Mouse (Mus musculus) right cerebral cortex, postnatal 10 days (tissue): ENCODE data around the gene Gm49358.

Experiments used
- DNase-seq, 2 experiments: peaks; one replicate each; pipeline ENCODE4 v3.0.0; 2021; ENCODE audit warnings: low spot score in 2 of 2

Gm49358 gene

DNA sequence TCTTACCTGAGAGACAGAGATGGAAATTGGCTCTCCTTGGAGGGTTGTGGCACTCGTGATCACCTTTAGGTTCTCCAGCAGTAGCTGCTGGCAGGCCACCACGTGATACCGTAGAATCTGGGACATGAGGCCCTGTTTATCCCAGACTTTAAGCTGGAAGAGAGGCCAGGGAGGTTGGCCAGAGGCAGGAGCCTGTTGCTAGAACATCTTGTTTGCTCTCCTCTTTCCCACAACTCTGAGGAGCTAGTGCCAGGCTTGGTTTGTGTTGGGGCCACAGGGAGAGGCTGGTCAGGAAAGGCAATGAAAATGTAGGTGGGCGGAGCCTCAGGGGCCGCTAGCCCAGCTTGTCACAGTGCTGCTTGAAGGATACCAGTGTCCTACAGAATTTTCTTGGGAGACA lies 108.8 kb downstream of the Gm49358 start:
- no peak for DNase-seq

DNA sequence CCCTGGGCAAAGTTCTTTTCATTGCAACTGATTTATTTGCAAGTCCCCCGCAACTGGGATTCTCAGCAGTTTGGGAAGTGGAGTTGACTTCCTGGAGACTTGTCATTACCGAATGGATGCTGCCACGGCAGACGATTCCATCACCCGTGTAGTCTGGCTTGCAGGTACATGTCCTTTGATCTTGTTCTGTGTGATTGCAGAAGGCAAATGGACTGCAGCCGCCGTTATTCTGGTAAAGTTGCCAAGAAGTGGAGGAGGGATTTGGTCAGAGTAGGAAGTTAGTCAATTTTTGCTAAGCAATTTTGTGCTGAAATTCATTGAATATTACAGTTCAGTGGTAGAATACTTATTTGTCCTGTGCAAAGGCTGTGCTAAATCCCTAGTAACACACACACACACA lies 114.9 kb downstream of the Gm49358 start:
- DNase-seq: no peak

DNA sequence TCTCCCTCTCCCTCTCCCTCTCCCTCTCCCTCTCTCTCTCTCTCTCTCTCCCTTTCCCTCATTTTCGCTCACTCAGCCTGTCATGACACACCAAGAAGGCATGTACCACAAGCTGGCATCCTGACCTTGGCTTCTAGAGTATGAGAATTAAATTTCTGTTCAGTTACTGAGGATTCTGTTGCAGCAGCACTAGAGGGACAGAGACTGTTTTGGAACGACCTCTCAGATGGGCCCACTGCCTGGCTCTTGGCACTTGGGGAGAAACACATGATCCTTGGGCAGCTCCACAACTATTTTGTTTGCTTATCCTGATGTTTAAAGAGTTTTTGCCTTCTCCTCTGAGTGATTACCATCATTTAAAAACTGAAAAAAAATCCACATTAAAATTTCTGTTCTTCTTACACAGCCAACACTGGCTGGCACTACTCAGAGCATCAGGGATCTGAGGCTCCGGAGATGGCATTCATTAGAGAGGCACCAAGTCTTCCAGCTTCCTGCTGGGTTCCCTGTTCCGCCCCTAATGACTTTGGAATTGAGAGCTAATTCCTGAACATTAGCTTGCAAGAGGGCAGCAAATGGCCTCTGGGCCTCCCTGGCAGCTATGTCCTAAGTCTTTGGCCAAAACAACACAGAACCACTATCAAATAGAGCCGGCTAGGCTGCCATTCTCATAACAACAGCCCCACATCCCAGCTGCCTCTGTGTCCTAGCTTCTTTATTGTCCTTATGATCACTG lies 116.5 kb downstream of the Gm49358 start:
- DNase-seq: peak; percentile 31 to 33

DNA sequence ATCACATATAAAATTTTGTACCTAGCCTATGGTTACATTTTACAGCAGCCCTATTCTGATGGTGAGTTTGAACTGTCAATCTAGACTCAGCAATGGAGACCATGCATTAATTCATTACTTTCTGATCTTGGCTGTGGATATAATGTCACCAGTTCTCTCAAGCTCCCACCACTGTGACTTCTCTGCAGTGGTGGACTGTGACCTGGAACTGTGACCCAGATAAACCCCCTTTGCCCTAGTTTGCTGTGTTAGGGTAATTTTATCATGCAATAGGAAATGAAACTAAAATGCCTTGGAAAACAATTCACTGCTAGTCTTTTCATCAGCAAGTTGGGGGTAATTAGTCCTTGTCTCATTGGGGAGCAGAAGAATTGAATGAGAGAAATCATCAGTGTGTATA lies 117.7 kb downstream of the Gm49358 start:
- no peak for DNase-seq
